Mouse (Mus musculus) kidney, adult 9 months (tissue): ENCODE measurements around the gene Elmo1.
A peak's percentile ranks its signal among the peaks of the same experiment; 100 is the strongest.

Experiments used
- DNase-seq: peaks from one replicate; pipeline ENCODE4 v3.0.0; 2022

Gene Elmo1

DNA sequence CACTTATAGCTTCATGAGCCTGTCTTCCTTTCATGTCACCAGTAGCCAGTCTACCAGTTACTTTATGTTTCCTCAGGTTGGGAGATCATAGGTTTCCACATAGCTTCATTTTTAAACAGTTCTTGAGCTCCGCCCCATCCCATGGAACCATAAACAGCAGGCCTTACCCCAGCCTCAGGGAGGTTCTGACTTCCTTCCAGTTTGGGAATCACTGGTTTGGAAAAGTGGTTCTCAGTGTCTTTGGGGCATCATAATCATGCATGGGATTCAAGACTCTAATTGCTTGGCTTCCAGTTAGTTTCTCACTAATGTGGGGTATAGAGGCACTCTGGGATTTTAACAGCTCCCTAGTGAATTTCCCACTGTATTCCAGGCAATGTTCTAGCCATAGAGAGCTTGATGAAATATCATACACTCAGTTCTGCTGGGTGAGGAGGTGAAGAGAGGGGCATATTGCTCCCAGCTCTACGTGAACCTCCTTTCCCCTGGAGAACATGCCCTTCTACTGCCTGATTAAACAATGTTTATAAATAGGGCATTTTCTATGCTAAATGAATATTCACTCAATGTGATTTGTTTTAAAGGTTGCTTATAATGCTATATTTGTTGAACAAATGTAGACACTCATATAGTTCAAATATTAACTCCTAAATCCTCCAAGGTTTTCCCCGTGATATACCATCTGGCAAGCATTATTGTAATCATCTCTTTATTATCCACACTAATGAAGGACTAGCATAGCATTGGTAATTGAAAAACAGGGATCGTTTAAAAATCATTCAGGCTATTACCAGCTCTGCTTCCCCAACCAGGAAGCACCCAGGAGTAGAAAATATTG lies 244.9 kb downstream of the Elmo1 start:
- no peak for DNase-seq

- DNase-seq = no peak
These were observed 245.6 kb downstream of the Elmo1 start for GRCm38 (mm10) chr13:20335889-20336497.

- no peak for DNase-seq
These were observed 252.5 kb downstream of the Elmo1 start for GRCm38 (mm10) chr13:20342881-20343280.

DNA sequence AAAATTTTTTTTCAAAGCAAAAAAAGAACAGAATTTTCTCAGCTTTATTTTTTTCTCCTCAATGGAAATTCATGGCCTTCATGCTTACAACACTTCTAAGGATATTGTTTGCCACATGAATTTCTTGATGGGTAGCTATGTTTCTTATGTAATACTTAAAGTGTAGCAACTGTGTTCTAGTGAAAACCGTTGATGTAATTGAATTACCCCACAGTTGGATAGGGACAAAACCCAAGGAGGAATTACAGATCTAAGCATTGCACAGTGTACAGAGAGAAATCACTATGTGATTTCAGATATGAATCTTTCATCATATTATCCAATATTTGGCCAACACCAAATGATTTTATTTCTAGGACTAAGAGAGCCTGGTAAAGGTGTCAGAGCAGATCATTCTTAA lies 259.4 kb downstream of the Elmo1 start:
- DNase-seq = no peak

GRCm38 (mm10) chr13:20352631-20353030 lies 262.2 kb downstream of the Elmo1 start:
- DNase-seq = no peak

GRCm38 (mm10) chr13:20353862-20354603 lies 263.6 kb downstream of the Elmo1 start:
- DNase-seq = no peak

GRCm38 (mm10) chr13:20354604-20354999 lies 264.2 kb downstream of the Elmo1 start:
- DNase-seq = no peak

- DNase-seq = no peak
These were observed 272.1 kb downstream of the Elmo1 start for GRCm38 (mm10) chr13:20362541-20362940.

DNA sequence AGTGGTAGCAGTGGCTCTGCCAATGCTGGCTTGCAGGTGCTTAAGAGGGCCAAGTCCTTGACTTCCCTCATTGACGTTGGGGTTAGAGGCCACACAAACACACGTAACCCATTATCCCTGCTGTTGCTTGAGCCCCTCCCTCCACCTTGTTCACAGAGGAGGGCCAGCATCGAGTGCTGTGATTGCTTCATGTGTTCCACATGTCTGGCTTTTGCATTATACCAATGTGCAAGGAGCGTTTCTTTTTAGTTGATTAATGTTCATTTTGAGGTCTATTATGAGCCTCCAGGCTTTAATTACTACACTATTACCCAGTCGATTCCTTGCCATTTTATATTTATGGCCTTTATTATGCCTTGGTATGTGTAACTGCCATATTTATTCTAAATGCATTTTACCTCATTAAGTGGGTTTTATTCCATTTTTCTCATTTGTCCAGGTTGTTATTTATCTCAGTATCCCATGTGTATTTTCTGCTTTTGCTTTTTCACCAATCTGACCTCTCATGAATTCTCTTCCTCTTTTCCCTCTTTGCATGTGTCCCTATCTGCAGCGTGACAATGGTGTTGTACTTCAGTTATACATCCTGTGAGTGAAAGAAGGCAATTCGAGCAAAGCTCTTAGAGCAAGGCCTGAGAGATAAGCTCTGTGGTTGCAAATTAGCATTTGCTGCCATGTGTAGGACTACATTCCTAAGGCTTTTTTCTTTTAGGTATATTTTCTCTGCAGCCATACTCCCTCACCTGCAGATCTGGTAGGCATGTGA lies 275.6 kb downstream of the Elmo1 start:
- DNase-seq = no peak

GRCm38 (mm10) chr13:20370036-20370802 lies 279.8 kb downstream of the Elmo1 start:
- no peak for DNase-seq

DNA sequence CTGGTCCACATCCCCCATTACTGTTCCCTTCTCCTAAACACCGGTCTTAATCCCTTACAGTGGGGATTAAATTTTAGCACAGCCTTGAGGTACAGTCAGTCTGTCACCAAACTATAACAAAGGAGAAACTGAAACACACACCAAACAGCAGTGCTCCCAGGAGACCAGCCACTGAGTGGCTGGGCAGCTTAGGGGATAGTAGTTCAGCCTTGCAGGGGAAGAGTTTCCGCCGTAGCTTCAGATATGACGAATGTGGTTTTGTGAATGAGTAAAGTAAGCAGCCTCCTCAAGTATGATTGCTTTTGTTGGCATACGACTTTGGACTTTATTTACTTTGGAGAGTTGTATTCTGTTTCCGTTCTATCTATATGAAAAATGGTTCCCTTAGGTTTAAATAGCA lies 281.1 kb downstream of the Elmo1 start:
- no peak for DNase-seq

- DNase-seq = no peak
These were observed 281.9 kb downstream of the Elmo1 start for GRCm38 (mm10) chr13:20372335-20372734.

DNA sequence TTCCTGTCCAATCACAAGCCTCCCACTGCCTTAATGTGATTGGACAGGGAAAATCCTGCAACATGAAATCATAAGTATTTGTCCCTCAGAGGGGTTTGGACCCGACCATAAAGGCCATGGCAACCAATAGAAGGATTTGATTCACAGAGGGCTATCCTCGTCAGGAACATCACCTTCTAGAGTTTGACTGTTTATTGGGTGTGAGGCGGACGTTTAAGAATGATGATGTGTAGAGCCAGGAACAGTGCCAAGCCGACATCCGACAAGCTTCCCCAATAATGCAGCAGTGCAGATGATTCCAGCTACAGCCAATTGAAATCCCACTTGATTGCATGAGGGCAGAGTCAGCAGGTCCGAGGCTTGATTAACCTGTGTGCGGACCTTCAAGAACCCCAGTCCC lies 288.5 kb downstream of the Elmo1 start:
- no peak for DNase-seq

DNA sequence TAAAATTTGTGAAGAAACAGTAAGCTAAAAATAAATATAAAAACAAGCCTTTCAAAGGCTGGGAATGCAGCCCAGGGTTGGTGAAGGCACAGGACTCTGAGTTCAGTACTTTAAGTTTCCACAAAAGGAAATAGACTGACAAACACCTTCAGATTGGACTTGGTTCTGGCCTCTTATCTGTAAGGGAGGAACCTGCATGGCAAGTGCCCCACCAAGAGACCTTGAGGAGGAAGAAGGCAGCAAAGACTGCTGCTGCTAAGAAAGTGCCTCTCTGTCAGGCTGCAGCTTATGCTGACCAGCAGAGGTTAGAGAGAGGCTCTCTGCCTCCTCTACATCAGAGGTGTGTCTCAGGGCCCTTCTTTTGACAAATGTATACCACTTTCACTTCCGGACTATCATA lies 293.5 kb downstream of the Elmo1 start:
- no peak for DNase-seq

GRCm38 (mm10) chr13:20384846-20385245 lies 294.4 kb downstream of the Elmo1 start:
- no peak for DNase-seq

- DNase-seq = no peak
These were observed 295.0 kb downstream of the Elmo1 start for GRCm38 (mm10) chr13:20385423-20385822.

DNA sequence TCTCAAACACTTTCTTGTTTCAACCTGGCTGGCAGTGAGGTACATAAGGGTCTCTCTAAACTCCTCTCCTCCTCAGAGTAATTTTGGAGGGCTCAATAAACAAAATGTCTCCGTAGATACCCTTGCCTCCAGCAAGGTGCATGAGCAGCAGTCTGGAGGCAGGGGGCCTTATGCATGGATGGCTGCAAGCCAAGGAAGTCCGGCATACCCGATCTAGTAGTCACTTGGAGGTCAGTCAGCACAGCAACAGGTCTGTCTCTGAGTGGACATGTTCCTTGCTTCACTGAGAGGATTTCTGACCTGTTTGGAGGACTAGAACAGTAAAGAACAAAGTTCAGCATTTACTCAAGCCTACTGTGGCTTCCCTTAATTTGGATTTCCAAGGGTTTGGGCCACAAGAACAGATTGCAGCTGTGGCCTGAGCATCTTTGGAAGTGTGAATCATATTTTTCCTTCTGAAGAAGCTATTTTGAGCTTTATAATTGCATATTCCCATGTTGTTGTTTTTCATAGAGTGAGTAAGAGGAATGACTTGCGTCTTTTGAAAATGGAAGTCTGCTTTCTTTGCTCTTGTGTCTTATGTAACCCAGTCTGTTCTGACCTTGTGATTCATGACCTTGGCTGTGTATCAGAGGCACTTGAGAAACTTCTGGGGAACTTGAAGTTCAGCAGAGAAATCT lies 296.2 kb downstream of the Elmo1 start:
- peak; percentile 21 for DNase-seq

DNA sequence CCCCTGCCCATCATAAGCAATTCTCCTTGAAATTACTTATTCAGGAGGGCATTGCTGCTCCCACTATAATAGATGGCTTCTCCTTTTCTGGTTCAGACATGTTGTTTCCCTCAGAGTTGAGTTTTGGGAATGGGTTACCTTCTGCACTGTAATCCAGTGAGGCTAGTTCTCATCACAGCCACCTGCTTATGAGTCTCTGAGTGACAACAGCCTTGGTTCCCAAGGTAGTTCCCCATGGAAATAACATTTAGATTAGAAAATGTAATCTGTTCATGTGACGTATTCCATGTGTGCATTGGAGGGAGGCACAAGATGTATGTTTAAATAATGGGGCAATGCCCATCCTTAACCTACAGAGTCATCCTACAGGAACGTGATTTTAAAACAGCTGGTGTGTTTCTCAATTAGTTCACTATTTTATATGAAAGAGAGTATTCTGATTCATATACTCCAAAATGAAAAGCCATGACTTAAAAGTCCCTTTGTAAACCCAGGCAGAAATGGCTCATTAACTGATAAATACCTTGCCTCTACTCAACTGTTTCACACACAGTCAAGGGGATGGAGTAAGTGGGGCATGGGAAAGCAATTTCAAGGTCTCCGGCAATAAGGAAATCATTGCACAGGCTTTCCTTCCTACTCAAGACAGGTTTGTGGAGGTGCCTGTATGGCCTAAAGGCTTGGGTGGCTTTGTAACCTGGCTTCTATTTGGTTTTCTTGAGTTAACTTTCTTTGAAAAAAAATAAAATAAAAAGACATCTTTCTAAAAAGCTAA lies 302.6 kb downstream of the Elmo1 start:
- DNase-seq = no peak

DNA sequence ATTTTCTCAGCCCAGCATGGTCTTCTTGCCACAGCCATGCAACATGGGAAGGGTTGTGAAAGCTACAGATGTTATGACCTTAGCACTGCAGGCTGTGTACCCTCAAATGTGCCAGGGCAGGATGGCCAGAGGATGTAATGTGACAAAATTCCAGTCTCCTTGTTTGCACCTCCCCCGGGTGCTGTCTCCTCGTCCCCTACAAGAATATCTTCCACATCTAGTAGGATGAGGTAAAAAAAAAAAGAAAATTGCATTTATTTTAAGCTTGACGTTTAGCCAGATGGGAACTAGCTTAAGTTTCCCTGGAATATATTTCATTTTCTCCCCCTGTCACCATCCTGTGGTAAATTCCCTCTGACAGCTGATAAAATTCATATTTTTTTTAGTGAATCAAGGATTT lies 307.3 kb downstream of the Elmo1 start:
- DNase-seq = no peak

DNA sequence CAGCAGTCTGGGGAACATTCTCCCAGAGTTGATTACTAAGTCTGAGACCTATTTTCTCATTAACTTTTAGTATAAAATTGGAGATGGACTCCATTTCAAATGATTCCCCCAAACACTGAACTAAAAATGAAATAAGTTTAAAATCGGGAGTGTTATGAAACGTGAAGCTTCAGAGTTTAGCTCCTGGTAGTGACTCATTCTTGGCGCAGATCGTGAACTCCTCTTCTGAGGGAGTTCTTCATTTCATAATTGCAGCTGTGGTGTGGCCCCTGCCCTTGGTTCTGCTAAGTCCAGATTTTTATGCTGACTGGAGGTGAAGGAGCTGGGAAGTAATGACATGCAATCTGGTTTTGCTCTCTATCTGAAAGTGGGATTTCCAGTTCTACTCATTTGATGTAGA lies 307.9 kb downstream of the Elmo1 start:
- DNase-seq = no peak

DNA sequence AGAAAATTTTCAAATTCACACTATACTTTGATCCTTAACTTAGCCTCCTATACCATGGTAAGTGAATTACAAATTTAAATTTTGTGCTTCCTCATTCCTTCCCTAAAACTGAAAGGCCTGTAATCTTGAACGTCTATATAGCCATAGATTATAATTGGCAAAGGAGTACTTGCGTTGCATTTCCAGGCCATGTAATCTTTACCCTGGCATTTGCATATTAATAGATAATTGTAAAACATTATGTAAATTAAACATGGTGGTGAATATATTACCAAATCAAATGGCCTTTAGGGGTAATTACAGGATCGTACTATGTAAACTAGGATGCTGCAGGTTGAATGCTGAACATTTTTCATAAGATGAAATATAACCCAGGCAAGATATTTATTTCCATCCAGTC lies 314.1 kb downstream of the Elmo1 start:
- DNase-seq = no peak
